Comparison of ENCODE assay signal across 7 mouse cellular contexts in genomic region chr11:79306510-79306909, GRCm38 (mm10). TPM values are rescaled to one million over a fixed set of nuclear protein-coding genes. Genes with fewer than 3 reads are reported as not detected.
DNase-seq lines count a peak whose midpoint lies in the region; ATAC-seq and TF ChIP-seq lines count a peak whose summit lies in the region.

No protein-coding gene starts in this region.

- peaks cover 0 to 37% of the 10 kb centered on the region in 2 experiments; a peak in 2 of 4 replicates for H3K36me3 ChIP-seq in MEL (ENCODE audit: control insufficient read depth in 1 of 2, insufficient read depth in 2 of 2, low read length in 2 of 2)
- H3K36me3 ChIP-seq in intestine, embryonic 15.5 days: no peaks in the 10 kb centered on the region
- H3K36me3 ChIP-seq in midbrain, embryonic 12.5 days: no peaks in the 10 kb centered on the region

- TF ChIP-seq POLR2A in MEL (IDR thresholded peaks at IDR 0.05; ENCODE audit: control insufficient read depth in 1 of 2, insufficient read depth in 1 of 2, low read depth in 1 of 2, low read length in 2 of 2, poor library complexity in 1 of 2): peak; percentile 58 to 63; a peak in 2 of 4 replicates

- no peak for TF ChIP-seq CTCF in MEL (IDR thresholded peaks at IDR 0.05 in 2 of 3, conservative IDR thresholded peaks at IDR 0.05 in 1 of 3; ENCODE audit: control insufficient read depth in 1 of 3, insufficient read depth in 1 of 3, low read depth in 2 of 3, low read length in 3 of 3, poor library complexity in 1 of 3, severe bottlenecking in 1 of 3)

- no peaks in the 10 kb centered on the region for H3K27me3 ChIP-seq in MEL (ENCODE audit: control insufficient read depth in 1 of 2, insufficient read depth in 2 of 2, low read length in 2 of 2)
- no peaks in the 10 kb centered on the region for H3K27me3 ChIP-seq in intestine, embryonic 15.5 days (replicated peaks)
- no peaks in the 10 kb centered on the region for H3K27me3 ChIP-seq in midbrain, embryonic 12.5 days

- H3K4me2 ChIP-seq in intestine, embryonic 15.5 days (replicated peaks): no peak overlapping the region
- H3K4me2 ChIP-seq in midbrain, embryonic 12.5 days (replicated peaks): no peak overlapping the region

- TF ChIP-seq RAD21 in MEL (IDR thresholded peaks at IDR 0.05; ENCODE audit: low read depth, low read length): no peak

- peak; percentile 82 for DNase-seq in MEL (ENCODE audit: low read depth, low spot score)
- peak; percentile 69 for DNase-seq in adrenal gland, postnatal 14 days
- DNase-seq in gastrocnemius, adult 8-10 months (ENCODE audit: low spot score in 2 of 2): peak; percentile 9 to 12
- no peak for DNase-seq in thymus, adult 18-20 months
- no peak for DNase-seq in layer of hippocampus, adult 8-10 months (ENCODE audit: low spot score in 2 of 2)

- H3K27ac ChIP-seq in MEL (ENCODE audit: control insufficient read depth, low read depth, low read length): peak overlapping the region; percentile 91
- peak overlapping the region; percentile 81 for H3K27ac ChIP-seq in intestine, embryonic 15.5 days
- H3K27ac ChIP-seq in midbrain, embryonic 12.5 days (replicated peaks): peak overlapping the region; percentile 66

- 33% methylated on average over 7 of the region's 7 CpGs for WGBS in intestine, embryonic 15.5 days
- WGBS in midbrain, embryonic 12.5 days: 34% methylated on average over 7 of the region's 7 CpGs

- peak overlapping the region; percentile 44 to 52 for H3K4me3 ChIP-seq in MEL (ENCODE audit: control insufficient read depth in 1 of 2, insufficient read depth in 1 of 2, low read depth in 2 of 2, low read length in 2 of 2)
- no peak overlapping the region for H3K4me3 ChIP-seq in intestine, embryonic 15.5 days (replicated peaks)
- H3K4me3 ChIP-seq in midbrain, embryonic 12.5 days: no peak overlapping the region

- peak; percentile 54; the same call in 1 of the 2 replicates for ATAC-seq in intestine, embryonic 15.5 days
- no peak for ATAC-seq in midbrain, embryonic 12.5 days (ENCODE audit: low FRiP score, low read depth)

- TF ChIP-seq EP300 in MEL (IDR thresholded peaks at IDR 0.05; ENCODE audit: low read depth in 1 of 2, low read length in 2 of 2): peak in 1 of 2 experiments; percentile 31; a peak in 2 of 4 replicates

- H3K9me3 ChIP-seq in MEL (replicated peaks; ENCODE audit: insufficient read depth, low read length): no peaks in the 10 kb centered on the region
- no peaks in the 10 kb centered on the region for H3K9me3 ChIP-seq in intestine, embryonic 15.5 days
- no peaks in the 10 kb centered on the region for H3K9me3 ChIP-seq in midbrain, embryonic 12.5 days

- H3K9ac ChIP-seq in MEL (ENCODE audit: control insufficient read depth, low read depth, low read length, poor library complexity, severe bottlenecking): peak overlapping the region; percentile 64
- no peak overlapping the region for H3K9ac ChIP-seq in intestine, embryonic 15.5 days
- H3K9ac ChIP-seq in midbrain, embryonic 12.5 days (replicated peaks): no peak overlapping the region

- peaks cover 18 to 54% of the 10 kb centered on the region in 2 experiments for H3K4me1 ChIP-seq in MEL (ENCODE audit: control insufficient read depth in 1 of 2, insufficient read depth in 2 of 2, low read length in 2 of 2)
- peaks cover 20% of the 10 kb centered on the region for H3K4me1 ChIP-seq in intestine, embryonic 15.5 days (replicated peaks)
- H3K4me1 ChIP-seq in midbrain, embryonic 12.5 days: peaks cover 21% of the 10 kb centered on the region

- H3K79me2 ChIP-seq in MEL (ENCODE audit: control insufficient read depth, insufficient read depth, low read length, poor library complexity): no peaks in the 10 kb centered on the region; the same call in 1 of the 2 replicates

TF ChIP-seq in MEL, 35 proteins besides CTCF, POLR2A, EP300 and RAD21 (continues in another document):
- TF ChIP-seq KAT2A (conservative IDR thresholded peaks at IDR 0.05; ENCODE audit: low read depth, low read length) (no peak), GABPA (IDR thresholded peaks at IDR 0.05; ENCODE audit: low read depth, low read length) (no peak), MAFK (IDR thresholded peaks at IDR 0.05; ENCODE audit: borderline replicate concordance, low read depth, low read length) (no peak), SMC3 (IDR thresholded peaks at IDR 0.05; ENCODE audit: low read depth, low read length) (no peak), NRF1 (IDR thresholded peaks at IDR 0.05; ENCODE audit: insufficient read depth, low read depth, low read length, poor library complexity, severe bottlenecking) (no peak), ETS1 (IDR thresholded peaks at IDR 0.05; ENCODE audit: low read depth, low read length) (peak; percentile 33), TAL1 (IDR thresholded peaks at IDR 0.05; ENCODE audit: low read length) (no peak), GATA1 (IDR thresholded peaks at IDR 0.05; ENCODE audit: low read depth, low read length) (no peak), TBP (IDR thresholded peaks at IDR 0.05; ENCODE audit: low read depth, low read length) (peak; percentile 75; the same call in 1 of the 2 replicates), POLR2AphosphoS2 (IDR thresholded peaks at IDR 0.05; ENCODE audit: low read length) (no peak), SIN3A (IDR thresholded peaks at IDR 0.05; ENCODE audit: low read length) (no peak; the same call in 1 of the 2 replicates), MAX (IDR thresholded peaks at IDR 0.05; ENCODE audit: low read length) (peak; percentile 41; the same call in 1 of the 2 replicates), TCF12 (IDR thresholded peaks at IDR 0.05; ENCODE audit: low read depth, low read length) (no peak), MYB (IDR thresholded peaks at IDR 0.05; ENCODE audit: low read depth, low read length) (no peak), NELFE (IDR thresholded peaks at IDR 0.05; ENCODE audit: low read depth, low read length) (no peak; the same call in none of the 2 replicates), UBTF (IDR thresholded peaks at IDR 0.05; ENCODE audit: borderline replicate concordance, insufficient read depth, low read depth, low read length) (no peak), CHD2 (IDR thresholded peaks at IDR 0.05; ENCODE audit: low read length) (no peak), CHD1 (IDR thresholded peaks at IDR 0.05; ENCODE audit: low read depth, low read length) (no peak), E2F4 (IDR thresholded peaks at IDR 0.05; ENCODE audit: borderline replicate concordance, low read depth, low read length) (no peak), MYC (IDR thresholded peaks at IDR 0.05; ENCODE audit: low read depth, low read length) (peak; percentile 47; the same call in 1 of the 2 replicates), BHLHE40 (IDR thresholded peaks at IDR 0.05; ENCODE audit: borderline replicate concordance, low read depth, low read length) (no peak), USF2 (IDR thresholded peaks at IDR 0.05; ENCODE audit: borderline replicate concordance in 1 of 2, insufficient read depth in 1 of 2, low read depth in 1 of 2, low read length in 2 of 2) (0 out of 4 replicates have a peak, but pooled peaks of 1 of the 2 experiments have one; percentile 30), JUND (IDR thresholded peaks at IDR 0.05; ENCODE audit: low read depth, low read length) (no peak), USF1 (IDR thresholded peaks at IDR 0.05; ENCODE audit: low read depth, low read length) (peak; percentile 90), MAZ (IDR thresholded peaks at IDR 0.05; ENCODE audit: low read depth, low read length) (peak; percentile 74; the same call in 1 of the 2 replicates), ZKSCAN1 (IDR thresholded peaks at IDR 0.05; ENCODE audit: low read depth, low read length) (no peak), RCOR1 (IDR thresholded peaks at IDR 0.05; ENCODE audit: low read depth, low read length) (no peak), MEF2A (IDR thresholded peaks at IDR 0.05; ENCODE audit: extremely low read depth, insufficient replicate concordance, low read depth, low read length, poor library complexity, severe bottlenecking) (no peak), ELF1 (IDR thresholded peaks at IDR 0.05; ENCODE audit: low read depth, low read length) (peak; percentile 20; the same call in 1 of the 2 replicates), HCFC1 (IDR thresholded peaks at IDR 0.05; ENCODE audit: low read depth, low read length) (0 out of 2 replicates have a peak, but pooled peaks have one; percentile 40)

RNA-seq across cellular contexts. Expression of gene Gm9964, which starts 9.8 kb away (rescaled TPM):
- total RNA-seq in MEL (2012; rRNA removed): not detected in 2 replicates
- polyA plus RNA-seq in MEL (2012; ENCODE audit: insufficient read depth in 1 of 2, insufficient read length in 2 of 2, low read depth in 1 of 2, low replicate concordance in 2 of 2, missing spikeins in 1 of 2): not detected
- not detected in 2 replicates for total RNA-seq in adrenal gland, postnatal 14 days (2021)
- total RNA-seq in gastrocnemius, adult 8-10 months (2022): under 1 TPM in 1 of 4 experiments, not detected in 3; 0.46 TPM
- not detected in 2 replicates for polyA plus RNA-seq in intestine, embryonic 15.5 days (2015; fragmentation: Nextera tagmentation; extraction: Ambion mirVana)
- not detected in 2 replicates for polyA plus RNA-seq in midbrain, embryonic 12.5 days (2016; fragmentation: Nextera tagmentation; extraction: Ambion mirVana)
- total RNA-seq in layer of hippocampus, adult 8-10 months (2022): 1 to 10 TPM in 1 of 4 experiments, under 1 TPM in 2, not detected in 1; 0.48 to 1.2 (median 0.74) TPM

RNA-seq across cellular contexts. Expression of gene Nf1, which starts 33.0 kb away (rescaled TPM):
- total RNA-seq in MEL (2012; rRNA removed): 13.2 and 14.8 TPM in 2 replicates
- 100 to 1,000 TPM in 1 of 2 experiments, 10 to 100 TPM in 1; 20.3 to 108 TPM for polyA plus RNA-seq in MEL (2012; ENCODE audit: insufficient read depth in 1 of 2, insufficient read length in 2 of 2, low read depth in 1 of 2, low replicate concordance in 2 of 2, missing spikeins in 1 of 2)
- 58.9 and 62.3 TPM in 2 replicates for total RNA-seq in adrenal gland, postnatal 14 days (2021)
- 10 to 100 TPM; 13.8 to 17.5 (median 16.6) TPM for total RNA-seq in gastrocnemius, adult 8-10 months (2022)
- 4.7 and 5.2 TPM in 2 replicates for polyA plus RNA-seq in intestine, embryonic 15.5 days (2015; fragmentation: Nextera tagmentation; extraction: Ambion mirVana)
- polyA plus RNA-seq in midbrain, embryonic 12.5 days (2016; fragmentation: Nextera tagmentation; extraction: Ambion mirVana): 9.5 and 9.6 TPM in 2 replicates
- 100 to 1,000 TPM; 102 to 124 (median 114) TPM for total RNA-seq in layer of hippocampus, adult 8-10 months (2022)

RNA-seq across cellular contexts. Expression of gene Wsb1, which starts 52.0 kb away (rescaled TPM):
- 48.8 and 56.2 TPM in 2 replicates for total RNA-seq in MEL (2012; rRNA removed)
- polyA plus RNA-seq in MEL (2012; ENCODE audit: insufficient read depth in 1 of 2, insufficient read length in 2 of 2, low read depth in 1 of 2, low replicate concordance in 2 of 2, missing spikeins in 1 of 2): 10 to 100 TPM; 57.0 to 90.9 TPM
- total RNA-seq in adrenal gland, postnatal 14 days (2021): 51.7 and 56.0 TPM in 2 replicates
- 1 to 10 TPM; 1.9 to 6.9 (median 6.0) TPM for total RNA-seq in gastrocnemius, adult 8-10 months (2022)
- 166 and 207 TPM in 2 replicates for polyA plus RNA-seq in intestine, embryonic 15.5 days (2015; fragmentation: Nextera tagmentation; extraction: Ambion mirVana)
- 490 and 507 TPM in 2 replicates for polyA plus RNA-seq in midbrain, embryonic 12.5 days (2016; fragmentation: Nextera tagmentation; extraction: Ambion mirVana)
- total RNA-seq in layer of hippocampus, adult 8-10 months (2022): 100 to 1,000 TPM in 2 of 4 experiments, 10 to 100 TPM in 2; 83.5 to 104 (median 100.0) TPM

Comparison
In these comparisons a context has a peak if more than half of its experiments do, and no peak if none do; other contexts are left out.
1. DNase-seq: peak in MEL (single experiment), adrenal gland, postnatal 14 days (single experiment) and gastrocnemius, adult 8-10 months (2 of 2); none in thymus, adult 18-20 months (0 of 2) and layer of hippocampus, adult 8-10 months (0 of 2).
2. H3K4me3 ChIP-seq: peak in MEL (2 of 2); none in intestine, embryonic 15.5 days (single experiment) and midbrain, embryonic 12.5 days (single experiment).
3. Peak in every context shown above with its lines, with median percentiles within 50 percentile points of each other: H3K27ac ChIP-seq.